Mouse (Mus musculus) left cerebral cortex, postnatal 4 days (tissue): ENCODE data around the gene Ryr1. TPM values are rescaled to one million over a fixed set of nuclear protein-coding genes. Genes with fewer than 3 reads are reported as not detected.

ENCODE experiments used
- microRNA-seq: library from miRNA; unstranded; fragments of <30 nt; microRNA quantifications from one replicate; pipeline ENCODE4 v1.2.0, GENCODE M21; 2022
- total RNA-seq, 2 experiments: library from RNA; stranded (reverse); gene quantifications; 2 replicates each; pipeline ENCODE4 v1.2.3; 2021

The Ryr1 gene
- total RNA-seq, 2 experiments from 2014 or later: 10.6 to 13.7 TPM

Small RNA genes lying within 50 kb of the gene (microRNA-seq; reads per million reads assigned to microRNA genes)
- not detected for gene Gm44408
- gene Mir1963: not detected

Other genes starting within 250 kb of the Ryr1 start
- under 1 TPM; 0.18 to 0.52 TPM for gene Capn12, start 243.8 kb downstream of the Ryr1 start, total RNA-seq
- gene Actn4, start 162.8 kb downstream of the Ryr1 start, total RNA-seq: 100 to 1,000 TPM; 129 to 134 TPM
- 100 to 1,000 TPM; 212 to 213 TPM for gene Eif3k, start 143.3 kb downstream of the Ryr1 start, total RNA-seq
- gene Map4k1, start 143.1 kb downstream of the Ryr1 start, total RNA-seq: 10 to 100 TPM; 12.9 to 14.7 TPM
- gene Rasgrp4, start 9.7 kb upstream of the Ryr1 start, total RNA-seq: 1 to 10 TPM; 1.6 to 1.7 TPM
- 10 to 100 TPM; 12.3 to 14.4 TPM for gene Fam98c, start 31.1 kb upstream of the Ryr1 start, total RNA-seq
- gene Ggn, start 45.0 kb upstream of the Ryr1 start, total RNA-seq: 1 to 10 TPM in 1 of 2 experiments, under 1 TPM in 1; 0.58 to 1.1 TPM
- 10 to 100 TPM; 29.4 to 32.3 TPM for gene Spred3, start 45.2 kb upstream of the Ryr1 start, total RNA-seq
- 100 to 1,000 TPM; 162 to 164 TPM for gene Psmd8, start 55.5 kb upstream of the Ryr1 start, total RNA-seq
- gene Catsperg1, start 88.9 kb upstream of the Ryr1 start, total RNA-seq: 1 to 10 TPM; 6.0 to 6.2 TPM
- 1 to 10 TPM; 1.1 TPM for gene Kcnk6, start 107.3 kb upstream of the Ryr1 start, total RNA-seq
- gene Yif1b, start 113.2 kb upstream of the Ryr1 start, total RNA-seq: 10 to 100 TPM; 35.9 to 38.1 TPM
- under 1 TPM in 1 of 2 experiments, not detected in 1; 0.80 TPM for gene 2200002D01Rik, start 123.3 kb upstream of the Ryr1 start, total RNA-seq
- 10 to 100 TPM; 23.8 to 34.4 TPM for gene Spint2, start 156.7 kb upstream of the Ryr1 start, total RNA-seq
- gene Ppp1r14a, start 164.1 kb upstream of the Ryr1 start, total RNA-seq: 1 to 10 TPM; 1.5 to 1.9 TPM
- gene Dpf1, start 178.8 kb upstream of the Ryr1 start, total RNA-seq: 100 to 1,000 TPM; 222 to 228 TPM